Mouse (Mus musculus) adrenal gland, postnatal 25 days (tissue): Measurements from ENCODE around the gene Sec14l4. TPM values are rescaled to one million over a fixed set of nuclear protein-coding genes. Genes with fewer than 3 reads are reported as not detected.
"Not testable (repeated sequence)": the region's sequence is repeated elsewhere in the genome, so short reads cannot be mapped to it uniquely, and the experiment has no call there.

Source experiments
- DNase-seq: peaks from one replicate; pipeline ENCODE4 v3.0.0; 2021; ENCODE audit warnings: mixed read lengths
- long read RNA-seq: library from polyadenylated mRNA; stranded (forward); transcript quantifications from one replicate; pipeline ENCODE4 v2.0.0, GENCODE M21; 2021
- total RNA-seq: library from RNA; stranded (reverse); gene quantifications from 2 replicates; pipeline ENCODE4 v1.2.3, GENCODE M21; 2021

Gene Sec14l4
- total RNA-seq, result 5.8 and 7.7 TPM in 2 replicates
- long read RNA-seq, transcript Sec14l4-201 (12 exons, 2,956 nt), result major isoform, 19 of 42 reads
- long read RNA-seq, partial matches to known transcripts, result 19 of 42 reads
- long read RNA-seq, other reads (novel, unspliced or antisense), result 4 of 42 reads

DNA sequence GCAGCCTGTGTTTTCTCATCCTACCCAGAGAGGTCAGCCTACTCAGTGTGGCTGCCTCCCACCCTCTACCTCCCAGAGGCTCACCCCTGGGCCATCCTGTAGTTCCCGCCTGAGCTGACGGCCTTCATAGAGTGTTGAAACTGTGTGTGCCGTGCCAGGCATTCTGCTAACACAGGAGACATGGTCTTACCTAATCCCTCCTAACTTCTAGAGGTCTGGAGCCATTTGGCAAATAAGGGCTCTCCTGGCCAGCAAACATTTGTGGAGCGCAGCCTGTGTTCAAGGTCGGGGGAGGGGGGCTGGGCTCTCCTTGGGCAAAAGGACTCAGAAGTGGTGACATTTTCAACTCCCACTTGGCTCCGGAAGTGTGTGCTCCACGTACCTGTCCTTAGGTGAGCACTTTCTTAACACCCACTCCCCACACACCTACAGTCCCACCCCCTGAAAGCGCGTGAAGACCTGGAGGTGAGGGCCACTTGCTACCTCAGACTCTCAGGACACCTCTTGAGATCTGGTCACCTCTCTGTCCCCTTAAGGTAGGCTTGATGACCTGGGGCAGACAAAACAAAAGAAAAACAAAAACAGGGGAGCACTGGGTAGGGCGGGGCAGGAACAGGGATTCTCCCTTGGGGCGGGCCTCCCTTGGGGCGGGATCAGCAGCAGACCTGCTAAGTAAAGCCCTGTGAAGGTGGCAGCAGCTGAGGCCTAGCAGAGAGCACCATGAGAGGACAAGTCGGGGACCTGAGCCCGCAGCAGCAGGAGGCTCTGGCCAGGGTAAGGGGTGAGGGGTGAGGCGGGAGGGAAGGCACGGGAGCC is at the start of gene Sec14l4:
Gene Sec14l4, plus strand, starts transcription at position 337 of the 816 bp plus-strand sequence.
- DNase-seq, result peak; percentile 26

DNA sequence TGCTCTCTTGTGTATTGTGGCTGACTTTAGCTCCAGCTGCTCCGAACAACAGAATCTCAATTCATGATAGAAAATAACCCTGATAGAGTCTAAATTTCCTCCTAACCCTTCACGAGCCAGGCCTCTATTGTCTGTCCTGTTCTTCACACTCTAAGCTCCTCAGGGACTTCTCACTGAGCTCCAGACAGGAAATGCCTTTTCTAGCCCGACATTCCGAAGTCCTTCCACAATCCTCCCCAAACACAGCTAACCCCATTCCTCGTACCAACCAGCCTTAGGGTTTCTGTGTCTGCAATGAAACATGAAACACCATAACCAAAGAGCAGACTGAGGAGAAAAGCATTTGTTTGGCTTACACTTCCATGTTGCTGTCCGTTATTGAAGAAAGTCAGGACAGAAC is 49.7 kb upstream of the Sec14l4 start:
- no peak for DNase-seq

DNA sequence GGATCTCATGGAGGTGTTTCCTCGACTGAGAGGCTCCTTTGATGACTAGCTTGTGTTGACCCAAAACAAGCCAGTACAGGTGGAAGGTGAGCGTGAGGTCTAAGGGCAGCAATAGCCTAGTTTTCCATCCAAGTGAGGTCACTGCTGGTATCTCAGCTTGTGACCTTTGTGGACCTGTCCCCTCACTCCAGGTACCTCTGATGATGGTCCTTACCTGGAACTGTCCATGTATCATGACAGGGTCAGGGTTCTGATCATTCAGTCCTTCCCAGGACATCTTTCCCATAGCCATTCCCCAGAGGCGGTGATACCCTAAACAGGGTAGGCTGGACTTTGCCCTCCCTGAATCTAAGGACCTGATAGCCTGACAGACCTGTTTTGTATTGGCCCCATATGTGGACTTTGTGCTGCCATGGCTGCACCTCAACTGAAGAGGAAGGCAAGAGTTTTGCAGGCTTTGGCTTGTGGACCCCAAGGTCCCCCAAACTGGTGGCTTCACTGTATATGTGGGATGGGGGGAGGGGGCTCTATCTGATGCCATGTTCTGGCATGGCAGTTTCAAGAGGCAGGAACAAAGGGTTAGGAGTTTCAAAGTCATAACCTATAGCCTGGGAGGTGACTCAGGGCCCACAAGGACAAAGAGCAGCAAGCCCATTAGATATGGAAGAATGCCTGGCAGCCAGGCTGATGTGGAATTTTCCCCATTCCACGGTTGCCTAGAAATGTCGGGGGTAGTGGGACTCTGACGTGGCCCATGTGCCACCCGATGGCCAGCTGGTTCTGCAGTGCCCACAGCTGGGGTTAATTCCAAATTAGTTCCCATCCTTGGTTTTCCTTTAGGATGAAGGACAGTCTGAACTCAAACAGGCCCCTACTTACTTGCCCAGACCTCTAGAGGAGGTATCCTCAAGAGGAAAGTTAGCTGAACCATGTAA is 48.7 kb upstream of the Sec14l4 start:
- DNase-seq, result peak; percentile 8

DNA sequence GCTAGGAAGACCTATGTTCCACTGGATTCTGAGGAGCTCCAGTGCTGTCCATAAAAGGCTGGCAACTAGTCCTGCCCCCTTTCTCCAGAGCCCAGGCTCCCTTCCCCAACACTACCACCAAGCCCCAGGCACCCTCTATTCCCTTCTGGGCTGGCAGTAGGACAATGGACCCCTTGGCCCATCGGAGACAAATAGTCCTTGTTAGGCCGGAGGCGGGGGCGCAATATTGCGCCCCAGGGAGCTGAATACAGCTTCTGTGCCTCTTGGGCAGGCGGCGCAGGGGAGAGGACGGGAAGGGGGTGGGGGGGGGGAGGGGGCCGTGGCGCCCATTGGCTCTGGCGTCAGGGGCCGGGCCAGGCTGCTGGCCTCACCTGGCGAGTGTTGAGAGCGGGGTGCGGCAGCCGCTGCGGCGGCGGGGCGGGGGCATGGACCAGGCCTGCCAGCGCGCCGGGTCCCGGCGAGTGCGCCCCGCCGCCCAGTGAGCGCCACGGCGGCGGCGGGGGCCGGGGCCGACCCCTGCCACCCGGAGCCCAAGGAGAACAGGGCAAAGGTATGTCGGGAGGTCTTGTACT is 47.9 kb upstream of the Sec14l4 start, which contains the start of gene Gal3st1:
Gene Gal3st1, plus strand, starts transcription at position 346 of the 572 bp plus-strand sequence.
- DNase-seq, result no peak

DNA sequence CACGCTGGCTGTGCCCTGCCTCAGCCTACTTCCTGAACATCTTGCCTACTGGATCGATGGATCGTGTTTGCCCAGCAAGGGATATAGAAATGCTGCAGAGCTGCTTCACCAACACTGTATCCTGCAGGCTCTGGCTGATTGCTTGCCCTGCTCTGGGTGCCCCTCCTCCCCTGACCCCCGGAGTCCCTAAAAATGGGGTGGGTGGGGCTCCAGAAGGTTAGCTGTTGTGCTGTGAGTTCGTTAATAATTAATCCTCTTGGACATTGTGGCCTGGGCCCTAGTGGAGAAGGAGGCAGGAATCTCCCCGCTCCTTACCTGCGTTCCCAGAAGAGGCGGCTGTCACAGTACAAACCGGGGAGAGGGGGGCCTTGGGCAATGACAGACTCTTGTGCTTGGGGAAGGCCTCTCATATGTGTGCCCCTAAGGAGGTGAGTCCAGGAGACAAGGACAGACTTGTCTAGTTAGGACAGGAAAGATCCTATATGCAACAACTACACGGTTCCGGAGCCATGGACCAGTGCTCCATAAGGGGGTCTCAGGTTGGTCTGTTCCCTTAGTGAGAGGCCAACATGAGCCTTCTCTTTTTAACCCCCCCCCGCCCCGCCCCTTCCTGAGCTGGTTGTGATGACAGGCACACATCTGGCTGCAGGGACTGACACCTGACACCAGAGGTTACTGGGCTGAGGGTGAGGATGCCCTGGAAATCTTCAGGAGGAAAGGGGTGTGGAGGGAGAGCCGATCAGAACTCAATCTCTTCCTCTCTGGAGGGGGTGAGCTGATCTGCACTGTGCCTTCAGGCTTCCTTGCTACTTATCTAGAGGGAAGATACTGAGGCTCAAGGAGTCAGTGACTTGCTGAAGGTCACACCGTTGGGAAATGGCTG is 47.2 kb upstream of the Sec14l4 start:
- DNase-seq, result no peak

DNA sequence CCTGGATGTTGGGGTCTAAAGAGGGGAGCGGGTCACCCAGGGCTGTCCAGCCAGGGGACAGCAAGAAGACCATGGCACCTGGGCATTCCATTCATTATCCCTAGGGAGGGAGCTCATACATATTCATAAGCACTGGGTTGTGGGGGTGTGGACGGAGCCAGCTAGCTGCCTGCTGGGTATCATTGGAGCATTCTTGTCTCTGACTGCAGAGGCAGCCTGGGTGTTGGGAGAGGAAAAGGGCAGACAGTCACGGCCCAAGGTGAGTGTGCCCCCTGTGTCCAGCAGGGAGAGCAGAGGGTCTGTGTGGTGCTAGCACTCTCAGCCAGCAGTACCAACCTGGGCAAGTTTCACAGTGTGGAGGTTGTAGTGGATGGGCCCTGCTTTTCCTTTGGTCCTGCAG is 41.5 kb upstream of the Sec14l4 start:
- no peak for DNase-seq

DNA sequence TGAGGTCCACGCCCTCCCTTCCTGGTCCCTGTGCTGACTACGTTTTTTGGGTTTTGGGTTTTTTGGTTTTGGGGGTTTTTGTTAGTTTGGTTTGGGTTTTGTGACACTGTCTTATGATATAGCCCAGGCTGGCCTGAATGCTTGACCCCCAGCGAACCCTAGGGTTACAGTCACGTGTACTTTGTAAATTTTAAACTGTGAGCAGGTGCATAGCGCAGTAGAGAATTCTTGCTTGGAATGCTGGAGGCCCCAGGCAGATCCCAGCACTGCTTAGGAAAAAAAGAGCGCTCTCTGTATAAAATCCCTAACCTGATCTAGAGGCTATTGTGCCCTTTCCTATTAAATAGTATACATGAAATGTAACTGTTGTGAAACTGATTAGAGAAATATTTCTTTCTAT is 38.1 kb upstream of the Sec14l4 start:
- no peak for DNase-seq

DNA sequence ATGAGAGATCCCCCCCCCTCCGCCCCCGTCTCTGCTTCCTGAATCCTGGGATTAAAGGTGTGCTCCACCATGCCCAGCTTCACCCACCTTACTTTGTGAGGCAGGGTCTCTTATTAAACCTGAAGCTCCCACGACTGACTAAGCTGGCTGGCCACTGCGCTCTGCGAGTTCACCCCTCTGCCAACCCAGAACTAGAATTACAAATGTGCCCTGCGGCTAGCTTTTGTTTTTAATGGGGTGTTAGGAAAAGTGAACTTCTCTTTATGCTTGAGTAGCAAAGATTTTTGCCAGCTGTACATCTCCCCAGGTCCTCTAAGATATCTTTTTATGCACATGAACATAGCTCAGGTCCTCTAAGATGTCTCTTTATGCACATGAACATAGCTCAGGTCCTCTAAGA is 37.3 kb upstream of the Sec14l4 start:
- no peak for DNase-seq

DNA sequence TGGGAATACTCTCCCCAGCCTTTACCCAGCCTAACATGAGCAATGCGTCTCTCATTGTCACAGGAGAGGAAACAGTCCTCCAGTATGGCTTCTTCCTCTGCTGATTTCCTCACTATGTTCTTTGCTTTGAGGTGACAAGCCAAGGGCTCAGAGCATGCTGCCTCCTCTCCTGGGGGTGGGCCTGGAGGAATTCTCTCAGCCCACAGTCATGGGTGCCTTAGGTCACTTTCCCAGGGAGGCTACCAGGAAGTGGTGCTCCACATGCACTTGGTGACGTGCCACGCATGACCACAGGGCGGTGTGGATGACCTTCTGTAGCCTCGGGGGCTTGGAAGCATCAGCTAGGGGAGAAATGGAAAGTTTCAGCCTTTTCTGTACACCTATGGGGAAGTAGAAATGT is 35.8 kb upstream of the Sec14l4 start:
- no peak for DNase-seq

DNA sequence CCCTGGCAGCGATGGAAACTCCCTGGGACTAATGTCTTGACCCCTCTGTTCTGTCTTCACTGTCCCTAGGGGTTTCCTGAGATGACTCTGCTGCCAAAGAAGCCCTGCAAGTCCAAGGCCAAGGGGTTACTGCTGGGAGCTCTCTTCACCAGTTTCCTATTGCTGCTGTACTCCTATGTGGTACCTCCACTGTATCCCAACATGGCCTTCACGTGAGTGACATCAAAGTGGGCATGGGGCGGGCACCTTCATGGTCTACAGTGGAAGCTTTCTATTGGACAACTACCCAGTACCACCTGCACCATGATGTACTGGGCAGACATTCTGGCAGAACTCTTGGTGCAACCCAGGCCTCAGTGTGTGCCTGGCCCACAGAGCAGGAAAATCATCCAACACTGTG is 34.4 kb upstream of the Sec14l4 start:
- no peak for DNase-seq

DNA sequence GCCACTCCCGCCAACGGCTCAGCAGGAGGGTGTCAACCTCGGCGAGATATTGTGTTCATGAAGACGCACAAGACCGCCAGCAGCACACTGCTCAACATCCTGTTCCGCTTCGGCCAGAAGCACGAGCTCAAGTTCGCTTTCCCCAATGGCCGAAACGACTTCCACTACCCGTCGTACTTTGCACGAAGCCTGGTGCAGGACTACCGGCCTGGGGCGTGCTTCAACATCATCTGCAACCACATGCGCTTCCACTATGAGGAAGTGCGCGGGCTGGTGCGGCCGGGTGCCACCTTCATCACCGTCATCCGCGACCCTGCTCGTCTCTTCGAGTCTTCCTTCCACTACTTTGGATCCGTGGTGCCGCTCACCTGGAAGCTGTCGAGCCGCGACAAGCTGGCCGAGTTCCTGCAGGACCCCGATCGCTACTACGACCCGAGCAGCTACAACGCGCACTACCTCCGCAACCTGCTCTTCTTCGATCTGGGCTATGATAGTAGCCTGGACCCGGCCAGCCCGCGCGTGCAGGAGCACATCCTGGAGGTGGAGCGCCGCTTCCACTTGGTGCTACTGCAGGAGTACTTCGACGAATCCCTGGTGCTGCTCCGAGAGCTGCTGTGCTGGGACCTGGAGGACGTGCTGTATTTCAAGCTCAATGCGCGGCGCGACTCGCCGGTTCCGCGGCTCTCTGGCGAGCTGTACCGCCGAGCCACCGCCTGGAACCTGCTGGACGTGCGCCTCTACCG is 33.1 kb upstream of the Sec14l4 start:
- DNase-seq, result no peak

DNA sequence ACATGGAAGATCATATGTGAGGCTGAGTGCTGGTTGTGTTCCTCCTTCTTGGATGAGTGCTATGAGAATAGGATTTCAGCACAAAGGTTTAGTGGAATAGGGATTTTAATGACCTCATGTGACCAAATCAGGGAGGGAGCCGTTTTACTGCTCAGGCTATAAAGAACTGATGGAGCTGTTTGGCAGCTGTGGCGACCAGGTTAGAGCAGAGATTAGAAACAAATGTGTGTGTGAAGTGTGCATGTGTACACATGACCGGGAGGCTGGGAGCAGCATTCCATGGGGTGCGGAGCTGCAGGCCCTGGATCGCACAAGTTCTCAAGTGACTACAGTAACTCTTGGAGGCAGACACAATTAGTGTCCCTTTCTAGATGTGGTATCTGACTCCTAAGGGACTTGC is 31.7 kb upstream of the Sec14l4 start:
- DNase-seq, result no peak

DNA sequence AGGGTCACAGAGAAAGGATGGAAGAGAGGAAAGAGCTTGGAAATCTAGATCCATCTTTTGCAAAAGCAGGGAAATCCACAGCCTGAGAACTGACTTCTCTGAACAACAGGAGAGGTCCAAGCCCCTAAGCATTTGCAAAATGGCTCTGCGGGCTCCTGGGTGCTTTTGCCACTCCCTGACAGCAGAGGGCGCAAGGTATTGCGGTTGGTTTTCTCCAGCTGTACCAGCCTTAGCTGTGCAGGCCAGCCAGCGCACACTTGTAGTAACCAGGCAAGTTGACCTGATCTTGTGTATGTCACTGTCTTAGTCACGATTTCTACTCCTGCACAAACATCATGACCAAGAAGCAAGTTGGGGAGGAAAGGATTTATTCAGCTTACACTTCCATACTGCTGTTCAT is 29.7 kb upstream of the Sec14l4 start:
- peak; percentile 69 for DNase-seq

DNA sequence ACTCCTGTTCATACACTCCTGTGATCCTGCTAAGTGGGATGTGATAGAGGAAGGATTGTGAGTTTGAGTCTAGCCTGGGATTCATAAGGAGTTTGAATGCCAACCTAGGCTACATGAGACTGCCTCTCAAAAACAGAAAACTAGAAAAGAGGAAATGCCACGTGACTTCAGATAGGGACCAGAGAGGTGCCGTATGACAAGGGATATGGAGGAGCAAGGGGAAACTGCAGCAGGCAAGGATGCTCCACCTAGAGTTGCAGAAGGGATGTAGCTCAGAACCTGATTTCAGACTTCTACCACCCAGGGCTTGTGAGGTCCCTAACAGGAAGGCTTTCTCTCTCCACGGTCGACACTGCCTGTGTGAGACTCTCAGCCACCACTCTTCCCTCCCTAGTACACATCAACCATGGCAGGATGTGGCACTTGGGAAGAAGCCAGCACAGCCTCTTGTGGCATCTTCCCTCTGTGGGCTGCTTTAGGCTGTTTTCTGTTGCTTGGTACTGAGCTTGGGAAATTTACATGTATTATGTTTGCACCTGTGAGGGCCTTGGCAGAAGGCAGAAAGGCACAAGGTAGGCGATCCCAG is 25.9 kb upstream of the Sec14l4 start:
- DNase-seq, result no peak

DNA sequence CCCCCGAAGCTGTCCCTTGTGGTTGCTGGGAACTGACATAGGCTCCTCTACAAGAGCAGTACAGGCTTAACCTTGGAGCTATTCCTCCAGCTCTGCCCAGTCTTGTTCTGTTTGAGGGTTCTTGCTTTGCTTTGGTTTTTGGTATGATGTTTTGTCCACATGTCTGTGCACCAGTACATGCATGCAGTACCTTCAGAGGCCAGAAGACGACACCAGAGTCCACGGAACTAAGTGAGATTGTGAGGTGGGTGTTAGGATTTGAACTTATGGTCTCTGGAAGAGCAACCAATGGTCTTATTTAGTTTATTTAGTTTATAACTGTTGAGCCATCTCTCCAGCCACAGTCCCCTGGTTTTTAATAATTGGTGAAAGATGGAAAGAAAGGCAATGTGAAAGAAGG is 24.8 kb upstream of the Sec14l4 start:
- no peak for DNase-seq

DNA sequence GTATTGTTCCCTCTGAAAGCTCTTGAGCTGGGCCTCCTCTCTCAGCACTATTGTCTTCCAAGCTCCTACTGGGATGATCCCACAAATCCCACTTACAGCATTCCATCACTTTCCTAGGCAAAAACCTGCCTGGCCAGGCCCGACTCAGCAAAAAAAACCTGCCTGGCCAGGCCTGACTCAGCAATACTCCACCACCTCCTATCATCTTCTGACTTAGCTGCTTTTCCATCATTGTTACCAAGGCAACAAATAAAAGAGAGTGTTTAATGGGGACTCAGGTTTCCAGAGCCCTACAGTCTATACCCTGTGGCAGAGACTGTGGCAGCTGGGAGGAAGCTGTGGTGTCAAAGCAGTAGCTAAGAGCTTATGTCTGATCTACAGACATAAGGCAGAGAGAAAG is 18.6 kb upstream of the Sec14l4 start:
- DNase-seq, result no peak

DNA sequence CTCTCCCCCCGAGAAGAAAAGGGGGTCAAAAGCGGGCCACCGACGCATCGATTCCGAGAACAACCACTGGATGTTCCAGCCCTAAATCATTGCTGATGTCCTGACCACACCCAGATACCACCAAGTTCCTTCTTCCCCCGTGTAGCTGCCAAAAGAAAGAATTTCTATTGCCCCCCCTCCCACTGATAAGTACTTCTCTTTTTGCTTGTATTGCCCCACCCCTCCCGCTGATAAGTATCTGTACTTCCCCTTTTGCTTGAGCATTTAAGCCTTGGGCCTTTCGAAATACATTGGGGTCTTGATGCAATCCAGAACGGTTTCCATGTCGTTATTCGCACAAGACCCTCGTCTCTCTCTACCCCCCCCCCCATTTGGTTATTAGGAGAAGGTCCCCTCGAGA is 15.5 kb upstream of the Sec14l4 start:
- DNase-seq, result not testable (repeated sequence)

DNA sequence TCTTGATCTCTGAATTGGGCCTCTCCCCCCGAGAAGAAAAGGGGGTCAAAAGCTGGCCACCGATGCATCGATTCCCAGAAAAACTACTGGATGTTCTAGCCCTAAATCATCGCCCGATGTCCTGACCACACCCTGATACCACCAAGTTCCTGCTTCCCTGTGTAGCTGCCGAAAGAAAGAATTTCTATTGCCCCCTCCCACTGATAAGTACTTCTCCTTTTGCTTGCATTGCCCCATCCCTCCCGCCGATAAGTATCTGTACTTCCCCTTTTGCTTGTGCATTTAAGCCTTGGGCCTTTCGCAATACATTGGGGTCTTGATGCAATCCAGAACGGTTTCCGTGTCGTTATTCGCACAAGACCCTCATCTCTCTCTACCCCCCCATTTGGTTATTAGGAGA is 9.2 kb upstream of the Sec14l4 start:
- DNase-seq, result not testable (repeated sequence)

DNA sequence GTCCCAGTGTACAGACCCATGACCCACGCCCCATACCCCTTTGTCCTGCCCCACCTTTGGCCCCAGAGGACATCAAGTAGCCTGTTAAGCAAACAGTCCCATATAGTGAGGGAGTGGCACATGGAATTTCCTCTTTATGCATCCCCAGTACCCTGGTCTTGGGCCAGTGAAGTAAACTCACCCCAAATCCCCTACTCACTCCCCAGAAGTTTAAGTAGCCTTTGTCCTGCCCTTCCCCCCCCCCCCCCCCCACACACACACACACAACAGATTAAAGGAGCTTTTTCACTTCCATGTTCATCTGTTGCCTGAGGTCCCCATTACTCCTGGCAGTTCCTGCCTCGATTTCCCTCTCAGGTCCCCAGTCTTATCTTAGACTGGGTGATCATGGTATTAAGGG is 7.9 kb upstream of the Sec14l4 start:
- no peak for DNase-seq

DNA sequence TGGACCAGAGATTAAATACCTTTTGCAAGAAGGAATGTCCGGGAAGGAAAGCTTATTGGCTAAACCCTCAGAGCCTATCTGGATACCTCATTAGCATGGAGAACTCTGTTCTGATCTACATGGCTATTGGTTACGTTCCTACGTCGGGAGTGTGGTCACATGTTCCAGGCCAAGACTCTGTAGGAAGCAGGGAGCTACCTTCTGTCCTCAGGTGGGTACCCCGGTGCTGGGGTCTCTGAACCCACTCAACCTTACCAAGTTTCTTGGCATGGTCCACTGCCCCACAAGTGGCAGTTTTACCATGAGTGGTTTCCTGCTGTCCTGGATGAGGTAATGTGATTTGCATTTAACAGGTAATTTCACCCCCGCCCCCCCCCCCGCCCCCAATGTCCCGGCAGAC is 4.2 kb upstream of the Sec14l4 start:
- DNase-seq, result no peak
